Mouse (Mus musculus): ENCODE measurements at regions not wholly inside any gene's neighbourhood (a gene's known extent, or its start where the extent isn't known, plus 50 kb on each side); places are given as distances from the start of the nearest gene placed in this dataset.

DNA sequence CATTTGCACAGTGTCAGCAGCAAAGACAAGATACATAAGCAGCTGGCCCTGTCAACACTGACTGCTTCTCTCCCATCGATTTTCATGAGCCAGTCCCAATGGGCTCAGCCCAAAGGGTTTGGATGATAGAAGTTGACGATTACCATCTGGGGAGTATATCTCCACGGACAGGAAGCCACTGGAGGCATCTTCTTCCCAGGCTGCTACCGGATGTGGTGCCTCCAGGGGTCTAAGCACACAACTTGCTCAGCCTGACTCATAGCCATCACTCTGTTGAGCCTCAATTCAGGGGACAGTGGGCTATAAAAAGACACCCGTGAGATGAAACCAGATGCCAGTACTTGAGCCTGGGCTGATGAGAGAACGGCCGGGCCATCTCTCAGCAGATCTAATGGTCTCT, 71.1 kb upstream of the Hif1a start:
- DNase-seq (ENCODE audit: low read depth): peak; percentile 48

GRCm38 (mm10) chr12:73830551-73831203, 70.5 kb upstream of the Hif1a start:
- DNase-seq (ENCODE audit: low read depth): no peak

DNA sequence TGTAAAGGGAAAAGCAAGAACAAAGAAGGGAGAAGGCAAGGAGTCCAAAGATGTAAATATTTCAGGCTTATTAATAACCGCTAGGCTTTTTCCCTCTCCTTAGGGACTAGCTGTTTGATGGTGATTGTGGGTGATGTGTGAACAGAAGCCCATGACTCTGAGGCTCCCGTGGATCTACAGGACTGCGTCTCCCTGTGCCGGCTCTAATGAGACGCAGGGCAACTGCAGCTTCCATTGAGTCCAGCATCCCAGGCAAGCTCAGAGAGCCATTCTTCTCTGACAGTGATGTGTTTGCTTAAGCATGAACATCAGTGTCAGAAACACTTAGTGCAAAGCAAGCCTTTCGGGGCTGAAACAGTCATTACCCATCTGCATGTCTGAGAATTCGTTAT, 70.0 kb upstream of the Hif1a start:
- no peak for DNase-seq (ENCODE audit: low read depth)

DNA sequence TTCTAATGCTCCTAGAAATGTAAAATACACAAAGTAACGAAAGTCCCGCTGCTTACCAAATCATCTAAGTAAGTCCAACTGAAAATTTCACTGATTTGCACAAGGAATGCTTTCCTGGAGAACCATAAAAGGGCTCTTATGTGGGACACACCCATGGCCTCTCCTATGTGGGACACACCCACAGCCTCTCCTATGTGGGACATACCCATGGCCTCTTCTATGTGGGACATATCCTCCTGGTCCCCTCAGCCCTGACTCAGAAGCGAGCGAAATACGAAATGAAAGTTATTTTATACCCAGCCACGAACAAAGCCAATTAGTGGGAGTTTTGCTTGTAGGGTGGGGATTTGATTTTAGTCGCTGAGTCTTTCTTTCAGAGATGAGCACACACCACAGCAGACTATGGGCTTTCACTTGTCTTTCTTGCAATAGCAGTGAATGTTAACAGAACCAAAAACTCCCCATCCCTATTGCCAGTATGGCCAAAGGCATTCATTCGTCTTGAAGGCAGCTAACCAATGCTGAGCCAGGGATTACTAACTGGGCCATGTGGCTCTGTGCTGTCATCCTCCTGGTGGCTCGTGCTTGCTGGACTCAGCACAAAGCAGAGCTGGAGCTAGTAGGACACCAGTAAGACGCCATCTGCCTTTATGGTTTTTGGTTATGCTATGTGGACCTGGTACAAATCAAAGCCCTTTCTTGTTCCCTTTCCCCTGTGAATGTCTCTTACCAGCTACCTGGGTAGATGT, 69.4 kb upstream of the Hif1a start:
- DNase-seq (ENCODE audit: low read depth): no peak

DNA sequence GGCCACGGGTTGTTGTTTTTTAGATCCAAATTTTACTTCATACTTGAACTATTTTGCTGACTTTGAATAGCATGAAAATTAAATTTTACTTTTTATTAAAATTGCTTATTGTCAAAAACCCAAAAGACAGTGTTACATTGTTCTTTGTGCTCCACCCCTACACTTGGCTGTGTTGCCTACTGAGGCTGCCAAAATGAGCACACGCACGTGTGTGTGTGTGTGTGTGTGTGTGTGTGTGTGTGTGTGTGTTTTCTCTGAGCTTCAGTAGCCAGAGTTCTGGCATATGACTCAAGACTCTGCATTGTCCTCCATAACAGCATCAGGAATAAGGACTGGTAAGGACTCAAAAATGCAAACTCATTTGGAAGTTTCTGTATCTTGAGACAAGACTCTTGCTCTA, 68.4 kb upstream of the Hif1a start:
- DNase-seq (ENCODE audit: low read depth): no peak

GRCm38 (mm10) chr12:73836132-73836531, 65.0 kb upstream of the Hif1a start:
- DNase-seq (ENCODE audit: low read depth): no peak

GRCm38 (mm10) chr12:73837036-73837435, 64.1 kb upstream of the Hif1a start:
- DNase-seq (ENCODE audit: low read depth): no peak

GRCm38 (mm10) chr12:73837921-73838320, 63.3 kb upstream of the Hif1a start:
- no peak for DNase-seq (ENCODE audit: low read depth)

DNA sequence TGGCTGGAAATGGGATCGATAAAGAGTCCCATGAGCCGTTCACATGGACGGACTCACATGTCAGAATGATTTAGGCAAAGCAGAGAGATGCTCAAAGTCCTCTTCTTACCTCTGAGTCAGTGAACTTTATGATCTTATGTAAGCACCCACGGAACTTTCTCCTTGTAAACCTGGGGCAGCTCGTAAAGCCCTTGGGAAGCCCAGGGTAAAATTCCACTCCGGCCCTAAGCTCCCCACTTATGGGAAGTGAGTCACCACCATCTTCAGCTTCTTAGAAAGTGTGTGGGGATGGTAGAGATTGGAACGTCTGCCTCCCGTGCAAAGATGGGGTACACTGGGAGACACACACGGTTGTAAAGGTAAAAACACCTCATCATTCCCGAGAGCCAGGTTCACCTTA, 62.8 kb upstream of the Hif1a start:
- no peak for DNase-seq (ENCODE audit: low read depth)

- DNase-seq (ENCODE audit: low read depth): peak; percentile 95
These were observed 59.0 kb upstream of the Hif1a start for GRCm38 (mm10) chr12:73842000-73842675.

DNA sequence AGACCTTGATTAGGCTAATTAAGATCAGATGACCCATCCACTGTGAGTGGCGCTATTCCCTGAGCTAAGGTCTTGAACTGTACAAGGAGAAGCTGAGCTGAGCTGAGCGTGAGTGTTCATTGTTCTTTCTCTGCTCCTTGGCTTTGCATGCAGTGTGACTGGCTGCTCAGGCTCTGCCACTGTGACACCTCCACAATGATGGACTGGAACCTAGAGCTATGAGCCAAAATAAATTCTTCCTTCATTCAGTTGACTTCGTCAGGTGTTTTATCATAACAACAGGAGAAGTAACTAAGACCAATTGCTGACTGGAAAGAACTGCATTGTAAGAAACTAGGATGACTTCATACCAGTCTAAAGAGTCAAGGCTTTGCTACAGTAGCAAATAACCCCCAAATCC, 56.4 kb upstream of the Hif1a start:
- DNase-seq (ENCODE audit: low read depth): no peak

DNA sequence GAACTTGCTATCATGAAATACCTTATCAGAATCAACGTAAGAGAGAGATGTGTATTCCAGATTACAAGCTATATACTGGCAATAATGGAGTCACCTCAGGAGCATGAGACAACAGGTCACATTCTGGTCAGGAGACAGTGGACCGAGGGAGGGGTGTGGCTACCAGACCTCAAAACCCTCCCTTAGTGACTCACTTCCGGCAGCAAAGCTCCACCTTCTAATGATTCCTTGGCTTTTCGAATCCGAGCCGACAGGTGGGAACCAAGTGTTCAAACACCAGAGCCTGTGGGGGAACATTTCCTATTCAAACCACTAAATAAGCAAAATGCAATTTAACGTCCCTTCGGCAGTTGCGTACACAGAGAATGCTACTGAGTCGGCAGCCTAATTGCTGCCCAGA, 54.5 kb upstream of the Hif1a start:
- DNase-seq (ENCODE audit: low read depth): peak; percentile 67

DNA sequence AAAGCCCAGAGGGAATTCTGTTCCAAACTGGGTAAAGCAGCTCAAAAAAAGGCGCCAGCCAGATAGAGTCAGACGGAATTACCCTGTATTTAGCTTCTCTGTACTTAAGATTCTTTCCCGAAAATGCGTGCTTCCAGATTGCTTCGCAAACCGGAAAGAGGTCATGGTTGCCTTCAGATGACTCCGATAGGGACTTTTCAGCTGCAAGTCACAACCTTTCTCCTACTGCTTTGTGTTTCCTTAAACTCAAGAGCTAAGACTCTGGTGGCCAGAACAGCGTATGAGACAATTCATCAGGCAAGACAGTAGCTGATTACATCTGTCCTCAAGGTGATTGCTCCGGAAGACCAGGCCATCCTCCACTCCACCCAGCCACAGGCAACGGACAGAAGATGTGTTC, 53.8 kb upstream of the Hif1a start:
- no peak for DNase-seq (ENCODE audit: low read depth)

DNA sequence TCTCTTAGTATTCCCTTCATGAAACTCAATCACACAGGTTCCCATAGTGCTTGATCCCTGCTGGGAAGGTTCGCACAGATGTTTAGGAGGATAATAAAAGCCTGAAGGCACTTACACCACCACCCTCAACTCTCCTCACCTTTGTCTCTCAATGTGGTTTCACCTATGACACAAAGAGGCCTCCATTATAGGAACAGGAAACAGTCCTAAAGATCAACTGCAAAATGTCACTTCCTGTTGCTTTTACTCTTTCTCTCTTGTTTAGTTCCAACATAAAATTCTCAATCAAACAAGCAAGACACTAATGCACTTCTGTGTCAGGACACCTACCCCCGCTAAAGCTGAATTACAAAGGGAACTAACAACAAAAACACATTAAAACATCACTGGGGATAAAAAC, 50.3 kb upstream of the Hif1a start:
- DNase-seq (ENCODE audit: low read depth): no peak

Data from 416B (cell line).